Mouse (Mus musculus): ENCODE results near the gene Tln1.

DNA sequence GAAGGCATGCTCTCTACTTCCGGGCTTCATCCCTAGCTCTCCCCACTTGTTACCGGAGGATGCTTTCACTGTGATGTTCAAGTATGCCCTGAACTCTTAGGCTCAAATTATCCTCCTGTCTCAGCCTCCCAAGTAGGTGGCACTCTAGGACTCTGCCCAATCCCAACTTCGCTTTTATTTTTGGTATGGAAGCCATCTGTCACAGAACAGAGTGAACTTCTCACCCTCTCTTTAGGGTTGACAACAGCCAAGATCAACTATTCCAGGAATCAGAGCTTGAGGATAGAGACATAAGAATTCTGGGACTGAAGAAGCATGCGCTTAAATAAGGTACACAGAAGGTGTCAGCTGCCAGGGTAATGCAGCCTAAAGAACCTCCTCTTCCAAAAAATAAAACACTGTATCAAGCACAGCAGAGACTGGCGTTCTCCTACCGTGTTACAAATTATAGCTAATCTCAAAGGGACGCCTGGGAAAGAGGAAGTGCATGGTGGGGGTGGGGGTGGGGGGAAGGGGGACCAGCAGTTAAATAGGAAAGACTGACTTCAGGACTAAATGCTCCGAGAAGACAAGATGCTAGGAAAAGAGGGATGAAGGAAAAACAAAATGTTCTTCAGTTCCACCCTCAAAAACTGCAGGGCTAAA lies 14.9 kb upstream of the Tln1 start:
- TF ChIP-seq CTCF (IDR thresholded peaks at IDR 0.05; ENCODE audit: borderline replicate concordance, control insufficient read depth, extremely low read depth, insufficient read depth, low read length, poor library complexity) (no peak), POLR2A (IDR thresholded peaks at IDR 0.05; ENCODE audit: control insufficient read depth, extremely low read depth, insufficient read depth, low read length, poor library complexity) (no peak)
